Mouse (Mus musculus) thymus, postnatal 25 days (tissue): Measurements from ENCODE around the gene Gm44511.
"Not testable (repeated sequence)": the region's sequence is repeated elsewhere in the genome, so short reads cannot be mapped to it uniquely, and the experiment has no call there.

ENCODE experiments used
- DNase-seq: peaks from one replicate; pipeline ENCODE4 v3.0.0; 2022

Gene Gm44511

DNA sequence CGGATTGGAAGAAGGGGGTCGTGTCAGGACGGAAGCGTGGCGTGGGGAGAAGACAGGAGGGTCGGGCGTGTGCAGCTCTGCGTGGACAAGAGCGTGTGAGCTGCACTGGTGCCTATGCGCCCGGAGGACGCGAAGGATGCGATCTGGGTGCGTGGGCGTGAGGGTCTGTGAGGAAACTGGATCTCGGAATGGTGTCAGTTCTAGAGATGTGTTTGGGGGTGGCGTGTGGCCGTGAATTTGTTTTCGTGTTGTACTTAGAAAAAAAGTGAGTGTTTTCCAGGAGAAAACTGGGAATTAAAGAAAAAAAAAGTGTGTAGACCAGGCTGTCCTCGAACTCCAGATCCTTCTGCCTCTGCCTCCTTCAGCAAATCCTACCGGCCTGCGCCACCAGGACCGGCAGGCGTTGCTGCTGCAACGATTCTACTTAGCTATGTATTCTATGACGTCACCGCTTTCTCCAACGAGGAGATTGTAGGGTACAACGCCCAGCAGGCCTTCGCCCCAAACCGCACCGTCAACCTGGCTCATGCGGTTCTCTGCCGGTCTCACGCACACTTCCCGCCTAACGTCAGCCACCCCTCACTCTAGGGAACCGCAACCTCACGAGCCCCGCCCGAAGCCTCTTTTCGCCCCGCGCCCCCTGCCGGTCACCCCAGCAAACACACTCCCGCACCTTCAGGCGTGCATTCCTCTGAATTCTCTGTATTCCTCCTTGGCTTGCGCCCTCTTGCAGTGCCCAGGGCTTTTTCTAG, 26.8 kb downstream of the Gm44511 start:
- peak; percentile 82 for DNase-seq

DNA sequence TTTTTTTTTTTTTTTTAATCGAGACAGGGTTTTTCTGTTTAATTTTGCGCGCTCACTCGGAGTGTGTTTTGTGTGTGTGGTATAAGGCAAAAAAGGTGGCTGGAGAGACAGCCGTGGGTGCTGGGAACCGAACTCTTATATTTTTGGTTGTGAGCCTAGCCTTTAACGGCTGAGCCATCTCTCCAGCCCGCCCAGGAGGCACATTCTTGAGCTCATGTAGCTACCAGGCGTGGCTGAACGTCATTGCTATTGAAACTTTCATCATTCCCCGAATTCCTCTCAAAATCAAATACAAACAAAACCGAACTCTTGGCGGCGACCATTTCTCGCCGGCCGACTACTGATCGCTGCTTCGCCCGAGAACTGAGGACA, 27.4 kb downstream of the Gm44511 start:
- DNase-seq, result peak; percentile 79

DNA sequence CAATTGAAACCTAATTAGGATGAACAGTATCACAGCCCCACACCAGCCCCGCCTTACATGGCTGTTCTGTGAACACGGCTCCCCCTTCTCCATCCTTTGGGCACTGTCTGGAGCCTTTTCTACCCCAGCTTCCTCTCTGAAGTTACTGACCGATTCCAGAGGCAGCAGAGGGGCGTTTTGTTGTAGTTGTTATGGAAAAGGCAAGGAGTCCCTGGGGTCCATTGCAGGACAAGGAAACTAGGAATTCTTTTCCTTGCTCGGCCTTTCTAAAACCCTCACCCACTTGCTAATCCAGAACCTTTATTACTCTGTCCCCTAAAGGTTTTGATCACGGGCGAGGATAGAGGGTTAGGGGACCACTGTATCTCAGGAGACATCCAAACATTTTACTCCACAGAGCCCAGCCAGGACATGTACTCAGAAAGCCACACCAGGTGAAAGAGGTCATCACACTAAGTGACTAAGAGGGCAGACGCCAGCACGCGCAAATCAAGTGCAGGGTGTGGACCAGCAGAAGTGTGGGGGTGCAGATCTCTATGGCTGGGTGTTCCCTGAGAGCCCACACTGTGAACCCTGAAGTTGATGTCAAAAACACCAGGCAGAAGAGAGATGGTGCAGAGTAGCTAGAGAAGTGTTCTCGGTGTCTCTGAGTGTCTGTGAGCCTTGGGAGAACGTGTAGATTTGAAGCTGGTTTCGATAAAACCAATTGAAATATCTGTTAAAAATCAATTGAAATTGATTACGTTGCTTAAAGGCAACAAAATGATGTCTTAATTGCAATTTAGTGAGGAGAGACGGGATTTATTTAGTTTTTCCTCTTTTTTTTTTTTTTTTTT, 28.0 kb downstream of the Gm44511 start:
- DNase-seq, result no peak

DNA sequence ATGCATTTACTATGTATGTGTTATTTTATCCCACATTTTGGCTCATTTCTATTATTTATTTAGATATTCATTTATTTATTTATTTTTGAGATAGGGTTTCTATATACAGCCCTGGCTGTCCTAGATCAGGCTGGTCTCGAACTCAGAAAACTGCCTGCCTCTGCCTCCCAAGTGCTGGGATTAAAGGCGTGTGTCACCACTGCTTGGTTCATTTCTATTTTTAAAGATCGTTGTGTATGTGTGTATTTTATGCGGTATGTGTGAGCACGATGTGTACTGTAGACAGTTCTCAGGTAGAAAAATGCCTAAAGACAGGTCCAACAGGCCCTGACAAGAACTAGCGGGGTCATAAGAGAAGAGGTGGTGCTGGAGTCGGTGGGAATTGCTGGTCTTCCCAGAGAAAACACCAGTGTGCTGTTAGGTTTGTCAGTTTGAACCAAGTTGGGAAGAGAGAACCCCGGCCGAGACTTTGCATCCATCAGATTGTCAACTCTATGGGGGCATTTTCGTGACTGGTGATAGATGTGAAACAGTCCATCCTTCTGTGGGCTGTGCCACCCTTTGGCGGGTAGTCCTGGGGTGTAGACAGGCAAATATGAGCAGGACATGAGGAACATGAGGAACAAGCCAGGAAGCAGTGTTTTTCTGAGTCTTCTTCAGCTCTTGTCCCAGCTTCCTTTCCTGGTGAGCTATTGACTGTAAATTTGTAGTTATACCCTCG, 28.8 kb downstream of the Gm44511 start:
- DNase-seq, result no peak

DNA sequence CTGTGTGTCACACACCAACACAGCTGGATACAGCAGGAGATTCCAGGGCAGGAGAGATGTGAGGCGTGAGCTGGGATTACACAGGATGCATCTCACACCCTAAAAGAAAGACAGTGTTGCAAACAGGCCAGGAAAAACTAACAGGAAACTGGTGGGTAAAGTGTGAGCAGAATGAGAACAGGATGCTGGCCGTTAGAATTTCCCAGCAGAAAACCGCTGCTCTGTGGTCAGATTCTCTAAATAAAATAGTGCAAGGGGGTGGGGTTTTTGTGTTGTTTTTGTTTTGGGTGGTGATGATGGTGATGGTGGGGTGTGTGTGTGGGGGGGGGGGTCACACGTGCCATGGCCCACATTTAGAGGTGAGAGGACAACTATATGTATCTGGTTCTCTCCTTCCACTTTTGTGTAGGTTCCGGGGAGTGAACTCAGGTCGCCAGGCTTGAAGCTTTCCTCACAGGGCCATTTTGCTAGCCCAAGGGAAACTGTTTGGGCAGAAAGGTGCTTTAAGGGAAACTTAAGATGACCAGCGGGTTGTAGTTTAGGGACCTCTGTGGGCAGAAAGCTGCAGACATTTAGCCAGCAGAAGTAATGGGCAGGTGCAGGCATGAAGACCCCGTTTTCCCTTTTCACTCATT, 29.7 kb downstream of the Gm44511 start:
- DNase-seq, result peak; percentile 44

DNA sequence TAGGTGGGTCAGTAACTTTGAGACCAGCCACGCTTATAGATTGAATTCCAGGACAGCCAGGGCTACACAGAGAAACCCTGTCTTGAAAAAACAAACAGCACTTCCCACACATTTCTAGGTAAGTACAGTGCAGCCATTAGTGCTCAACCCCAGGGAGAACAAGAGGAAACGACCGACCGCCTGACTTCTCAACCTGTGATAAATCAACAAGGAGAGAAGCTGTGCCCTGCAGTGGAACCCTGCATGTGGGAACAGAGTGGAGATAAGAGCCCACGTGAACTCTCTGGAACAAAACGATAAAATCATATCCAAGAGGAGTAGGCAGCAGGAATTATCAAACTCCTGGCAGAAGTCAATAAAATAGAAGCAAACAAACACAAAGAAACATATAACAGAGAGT, 32.4 kb downstream of the Gm44511 start:
- DNase-seq, result no peak

DNA sequence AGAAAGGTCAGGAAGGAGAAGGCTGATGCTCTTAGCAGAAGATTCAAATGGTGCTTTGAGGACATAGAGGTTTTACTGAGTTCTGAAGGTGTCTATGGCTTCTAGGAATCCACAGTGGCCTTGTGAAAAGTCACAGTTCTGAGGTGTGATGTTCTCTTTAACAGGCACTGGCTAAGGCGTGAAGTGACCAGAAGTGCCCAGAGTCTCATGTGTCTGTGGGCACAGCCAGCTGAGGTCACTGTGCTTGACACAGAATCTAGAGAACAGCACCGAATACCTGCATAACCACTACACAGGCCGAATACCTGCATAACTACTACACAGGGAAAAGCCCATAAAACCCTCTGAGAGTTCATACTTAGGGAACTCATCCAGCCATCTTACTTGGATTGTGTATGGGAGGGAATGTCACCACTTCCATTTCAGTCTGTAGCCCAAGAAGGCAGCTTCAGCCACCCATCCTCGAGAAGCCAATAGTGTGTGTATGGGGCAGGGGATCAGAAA, 35.6 kb downstream of the Gm44511 start:
- DNase-seq, result not testable (repeated sequence)

DNA sequence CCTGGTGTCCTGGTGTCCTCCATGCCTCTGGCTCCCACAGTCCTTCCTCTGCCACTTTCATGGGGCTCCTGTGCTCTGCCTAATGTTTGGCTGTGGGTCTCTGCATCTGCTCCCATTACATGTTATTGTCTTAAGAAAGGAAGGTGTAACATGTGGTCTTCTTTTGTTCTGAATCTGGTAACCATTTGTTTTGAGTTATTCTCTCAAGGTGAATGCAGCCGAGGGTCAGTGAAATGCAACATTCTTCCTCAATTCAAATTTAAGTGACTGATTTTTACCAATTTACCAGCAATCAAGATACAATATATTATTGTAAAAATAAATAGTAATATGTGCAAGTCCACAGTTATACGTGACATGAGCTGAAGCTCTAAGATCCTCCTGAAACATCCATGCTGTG, 37.0 kb downstream of the Gm44511 start, which contains the start of gene Klrb1c:
TSS of gene Klrb1c (minus strand) at position 101 of the 400 bp plus-strand sequence.
- no peak for DNase-seq

DNA sequence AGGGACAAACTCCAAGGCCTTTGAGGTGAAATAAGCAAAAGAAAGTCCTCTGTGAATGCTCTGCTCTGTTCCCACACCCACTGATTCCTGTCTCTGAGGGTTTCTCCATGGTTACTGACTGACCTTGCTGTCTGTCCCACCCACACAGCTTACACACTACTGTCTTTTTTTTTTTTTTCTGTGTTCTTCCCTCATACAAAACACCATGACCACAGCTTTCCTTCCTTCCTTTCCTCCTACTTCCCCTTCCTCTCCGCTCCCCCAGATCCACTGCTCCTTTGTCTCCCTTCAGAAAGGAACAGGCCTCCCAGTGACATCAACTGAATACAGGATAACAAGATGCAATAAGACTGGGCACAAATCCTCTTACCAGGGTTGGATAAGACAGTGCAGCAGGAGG, 37.6 kb downstream of the Gm44511 start:
- no peak for DNase-seq

DNA sequence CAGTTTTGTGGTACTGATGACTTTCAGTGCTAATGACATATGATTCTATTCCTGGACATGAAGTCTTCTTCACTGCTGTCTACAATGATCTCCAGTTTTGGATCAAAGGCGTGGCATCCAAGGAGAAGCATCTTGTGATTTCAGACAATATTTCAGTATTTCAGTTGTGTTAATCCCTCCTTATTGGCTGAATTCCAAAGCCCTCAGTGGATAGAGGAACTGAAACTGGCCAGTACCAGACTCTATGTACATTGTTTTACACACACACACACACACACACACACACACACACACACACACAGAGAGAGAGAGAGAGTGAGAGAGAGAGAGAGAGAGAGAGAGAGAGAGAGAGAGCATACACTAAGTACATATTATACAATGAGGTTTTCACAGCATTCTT, 39.7 kb downstream of the Gm44511 start:
- DNase-seq, result not testable (repeated sequence)

DNA sequence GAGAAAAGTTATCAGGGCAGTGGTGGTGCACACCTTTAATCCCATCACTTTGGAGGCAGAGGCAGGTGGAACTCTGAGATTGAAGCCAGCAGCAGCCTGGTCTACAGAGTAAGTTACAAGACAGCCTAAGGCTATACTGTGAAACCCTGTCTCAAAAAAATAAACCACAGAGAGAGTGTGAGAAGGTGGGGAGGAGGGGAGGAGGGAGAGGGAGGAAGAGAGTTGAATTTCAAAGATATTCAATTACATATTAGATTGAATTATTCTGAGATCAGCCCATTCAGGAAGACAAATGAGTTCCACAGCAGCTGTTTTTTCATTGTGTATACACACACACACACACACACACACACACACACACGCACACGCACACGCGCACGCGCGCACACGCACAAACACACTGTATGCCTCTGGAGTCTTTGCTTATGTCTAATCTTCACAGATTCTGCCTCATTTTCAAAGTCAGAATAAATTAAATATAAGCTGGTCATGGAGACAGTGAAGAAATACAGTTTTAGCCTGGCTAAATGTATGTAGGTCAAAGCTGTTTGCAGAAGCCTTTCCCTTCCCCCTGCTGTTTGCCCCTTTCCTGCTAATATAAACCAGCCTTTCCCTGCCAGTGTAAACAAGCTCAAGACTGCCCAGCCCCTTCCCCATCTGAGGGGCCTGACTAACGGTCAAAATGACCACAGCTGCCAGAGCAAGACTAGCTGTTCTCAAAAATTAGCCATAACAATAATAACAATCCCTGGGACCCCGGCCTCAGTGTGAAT, 56.4 kb downstream of the Gm44511 start:
- DNase-seq, result no peak

DNA sequence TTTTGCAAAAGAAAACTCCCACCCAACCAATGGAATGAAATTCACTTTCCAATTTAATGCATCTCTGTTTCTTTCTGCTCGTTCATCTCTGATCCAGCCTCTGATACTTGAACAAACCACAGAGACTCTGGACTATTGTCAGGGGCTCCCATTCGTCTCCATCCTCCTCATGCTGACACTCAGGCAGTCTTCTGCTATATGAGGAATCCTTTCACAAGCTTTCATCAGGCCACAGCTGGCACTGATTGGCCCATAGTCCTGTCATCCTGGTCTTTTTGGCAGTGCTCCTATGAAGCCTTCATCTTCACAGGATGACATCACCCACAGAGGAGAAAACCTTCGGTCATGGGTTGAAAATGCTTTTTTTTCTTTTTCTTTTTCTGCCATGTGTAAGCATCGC, 58.1 kb downstream of the Gm44511 start:
- no peak for DNase-seq

DNA sequence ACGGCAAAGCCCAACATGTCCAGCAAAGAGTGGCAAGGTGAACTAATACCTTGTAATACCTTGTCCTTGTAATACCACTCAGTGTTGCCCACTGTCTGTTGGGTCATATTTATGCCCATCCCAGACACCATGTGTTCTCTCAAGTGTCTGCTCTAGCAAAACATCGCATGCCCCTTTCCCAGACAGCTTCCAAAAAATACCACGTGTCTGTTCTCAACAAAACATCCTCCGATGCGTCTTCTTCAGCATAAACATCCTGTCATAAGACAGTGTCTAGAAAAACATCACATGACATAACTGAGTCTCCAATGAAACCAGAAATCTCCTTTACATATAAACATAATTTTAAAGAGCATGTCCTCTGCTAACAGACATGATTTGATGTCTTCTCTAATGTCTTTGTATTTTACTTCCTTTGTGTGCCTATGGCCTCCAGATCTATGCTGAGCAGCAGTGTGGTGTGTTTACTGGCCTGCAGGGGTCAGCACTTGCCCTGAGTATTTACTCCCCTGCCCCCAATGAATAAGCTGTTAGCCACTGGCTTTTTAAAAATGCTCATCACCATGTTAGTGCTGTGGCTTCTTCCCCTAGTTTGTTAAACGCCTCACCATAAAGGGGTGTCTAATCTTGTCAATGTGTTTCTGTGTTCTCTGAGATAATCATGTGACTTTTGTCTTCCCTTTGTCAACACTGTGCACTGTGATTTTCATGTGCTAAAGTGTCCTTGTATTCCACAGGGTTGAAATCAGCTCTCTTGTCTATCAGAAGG, 59.4 kb downstream of the Gm44511 start:
- peak; percentile 69 for DNase-seq

DNA sequence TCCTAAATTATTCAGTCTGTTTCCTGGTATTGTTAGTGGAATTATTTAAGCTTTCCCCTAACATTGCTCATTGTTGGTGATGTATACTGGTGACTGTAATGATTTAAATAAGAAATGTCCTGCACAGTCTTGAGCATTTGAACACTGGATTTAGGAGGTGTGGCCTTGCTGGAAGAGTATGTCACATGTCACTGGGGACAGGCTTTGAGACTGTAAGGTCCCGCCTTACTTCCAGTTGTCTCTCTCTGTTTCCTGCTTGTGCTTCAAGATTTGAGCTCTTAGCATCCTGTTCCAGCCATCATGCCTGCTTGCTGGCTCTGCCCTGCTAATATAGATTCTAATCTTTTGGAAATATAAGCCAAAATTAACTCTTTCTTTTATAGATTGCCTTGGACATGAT, 60.9 kb downstream of the Gm44511 start:
- DNase-seq, result no peak

DNA sequence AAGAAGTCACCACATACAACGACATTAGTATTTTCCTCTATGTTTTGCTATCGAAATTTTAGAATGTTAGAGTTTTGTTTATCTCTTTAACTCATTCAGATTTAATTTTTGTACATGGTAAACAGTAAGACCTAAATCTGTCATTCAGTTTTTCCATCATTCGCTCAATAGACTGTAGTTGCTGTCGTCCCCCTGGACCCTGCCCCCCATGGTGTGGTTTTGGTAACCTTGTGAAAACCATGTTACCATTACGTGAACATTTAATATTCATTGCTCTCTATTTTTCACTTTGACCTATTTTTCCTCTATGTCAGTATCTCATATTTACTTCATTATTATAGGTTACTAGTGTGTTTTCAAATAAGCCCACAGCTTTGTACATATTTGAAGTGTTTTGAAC, 61.5 kb downstream of the Gm44511 start:
- no peak for DNase-seq

DNA sequence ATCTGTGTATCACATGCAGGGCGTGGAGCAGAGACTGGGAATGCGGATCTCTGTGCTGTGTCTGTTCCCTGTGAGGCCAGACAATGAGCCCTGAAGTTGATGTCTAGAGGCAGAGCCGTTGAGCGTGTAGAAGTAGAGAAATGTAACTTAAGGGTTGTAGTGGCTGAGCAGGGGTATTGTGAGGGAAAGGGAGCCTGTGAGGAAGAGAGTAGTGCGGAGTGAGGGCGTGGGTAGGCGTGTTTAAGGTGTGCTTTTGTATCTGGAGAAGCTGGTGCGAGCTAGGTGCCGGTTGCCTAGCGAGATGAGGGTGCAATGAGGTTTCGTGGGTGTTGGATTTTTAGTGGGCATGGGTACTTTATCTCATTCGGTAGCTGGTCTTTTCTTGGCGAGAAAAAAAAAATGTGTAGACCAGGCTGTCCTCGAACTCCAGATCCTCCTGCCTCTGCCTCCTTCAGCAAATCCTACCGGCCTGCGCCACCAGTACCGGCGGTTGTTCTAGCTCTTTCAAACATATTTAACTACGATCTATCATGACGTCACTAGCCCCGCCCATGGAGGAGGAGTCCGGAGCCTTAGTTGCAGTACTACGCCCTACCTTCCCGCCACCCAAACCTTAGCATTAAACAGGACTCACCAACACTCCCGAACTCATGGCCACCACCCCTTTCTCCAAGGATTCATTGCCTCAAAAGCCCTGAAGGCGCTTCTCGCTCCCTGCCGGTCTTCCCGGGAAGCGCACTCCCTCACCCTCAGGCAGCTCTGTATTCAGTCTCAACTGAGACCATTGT, 62.2 kb downstream of the Gm44511 start:
- peak; percentile 93 for DNase-seq

DNA sequence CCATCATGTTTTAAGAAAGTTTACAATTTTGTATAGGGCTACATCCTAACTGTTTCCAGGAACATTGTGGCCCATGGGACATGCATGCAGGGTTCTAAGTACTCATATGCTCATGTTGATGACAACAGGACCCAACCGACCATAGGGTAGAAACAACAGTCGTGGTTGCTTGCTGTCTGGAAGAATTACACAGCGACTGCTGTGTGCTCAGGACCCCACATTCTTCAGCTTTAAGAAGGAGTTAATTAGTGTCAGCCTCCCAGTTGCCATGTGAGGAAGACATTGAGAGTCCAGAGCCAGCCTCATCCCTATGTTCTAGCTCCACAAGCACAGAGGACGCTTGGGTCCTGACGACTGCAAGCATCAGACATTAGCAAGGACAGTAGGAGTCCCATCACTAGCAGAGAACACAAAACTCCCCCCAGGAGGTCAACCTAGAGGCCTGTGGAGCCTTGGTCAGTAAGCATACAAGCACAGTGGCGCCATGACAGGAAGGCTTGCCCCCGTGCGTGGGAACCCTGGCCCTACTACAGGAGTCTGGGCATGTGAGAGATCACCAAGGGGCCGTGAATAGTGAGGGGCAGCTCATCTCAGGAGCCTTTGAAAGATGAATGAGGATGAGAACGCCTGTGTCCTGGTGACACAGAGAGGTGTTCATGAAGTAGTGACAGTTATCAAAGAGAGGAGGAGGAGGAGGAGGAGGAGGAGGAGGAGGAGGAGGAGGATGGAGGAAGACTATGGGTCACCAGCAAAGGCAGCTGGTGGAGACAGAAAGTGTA, 63.0 kb downstream of the Gm44511 start:
- DNase-seq, result not testable (repeated sequence)

DNA sequence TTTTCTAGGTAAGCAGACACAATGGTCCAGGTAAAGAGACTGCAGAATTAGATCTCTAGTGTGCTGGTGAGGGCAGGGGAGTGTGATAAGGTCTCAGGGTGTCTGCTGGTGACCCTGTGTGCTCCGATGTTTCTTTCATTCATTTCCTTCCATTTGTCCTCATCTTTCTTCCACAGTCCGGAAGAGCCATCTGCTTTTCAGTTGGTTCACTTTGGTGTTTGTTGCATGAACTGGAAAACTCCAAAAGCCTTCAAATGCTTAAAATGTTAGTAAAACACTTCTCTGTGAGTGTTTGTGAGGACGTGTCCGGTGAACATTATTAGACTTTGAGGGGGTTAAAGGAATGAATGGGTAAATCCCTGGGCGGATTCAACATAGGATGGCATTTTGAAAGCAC, 65.0 kb downstream of the Gm44511 start:
- no peak for DNase-seq

DNA sequence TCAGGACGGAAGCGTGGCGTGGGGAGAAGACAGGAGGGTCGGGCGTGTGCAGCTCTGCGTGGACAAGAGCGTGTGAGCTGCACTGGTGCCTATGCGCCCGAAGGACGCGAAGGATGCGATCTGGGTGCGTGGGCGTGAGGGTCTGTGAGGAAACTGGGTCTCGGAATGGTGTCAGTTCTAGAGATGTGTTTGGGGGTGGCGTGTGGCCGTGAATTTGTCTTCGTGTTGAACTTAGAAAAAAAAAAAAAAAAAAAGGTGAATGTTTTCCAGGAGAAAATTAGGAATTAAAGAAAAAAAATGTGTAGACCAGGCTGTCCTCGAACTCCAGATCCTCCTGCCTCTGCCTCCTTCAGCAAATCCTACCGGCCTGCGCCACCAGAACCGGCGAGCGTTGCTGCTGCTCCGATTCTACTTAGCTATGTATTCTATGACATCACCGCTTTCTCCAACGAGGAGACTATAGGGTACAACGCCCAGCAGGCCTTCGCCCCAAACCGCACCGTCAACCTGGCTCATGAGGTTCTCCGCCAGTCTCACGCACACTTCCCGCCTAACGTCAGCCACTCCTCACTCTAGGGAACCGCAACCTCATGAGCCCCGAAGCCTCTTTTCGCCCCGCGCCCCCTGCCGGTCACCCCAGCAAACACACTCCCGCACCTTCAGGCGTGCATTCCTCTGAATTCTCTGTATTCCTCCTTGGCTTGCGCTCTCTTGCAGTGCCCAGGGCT, 65.5 kb downstream of the Gm44511 start:
- DNase-seq, result peak; percentile 86
